Mouse (Mus musculus) lung, embryonic 14.5 days (tissue): ENCODE results near the gene Drd2. TPM values are rescaled to one million over a fixed set of nuclear protein-coding genes. Genes with fewer than 3 reads are reported as not detected.

Experiments
- ATAC-seq: fragments of 200-750 bp; cut with Nextera tagmentation; 2 replicates; pipeline ENCODE4 v1.8.0; 2017; ENCODE audit warnings: mild to moderate bottlenecking, moderate TSS enrichment, moderate library complexity; ENCODE audit not compliant: insufficient read depth
- DNase-seq: peaks from one replicate; pipeline ENCODE4 v3.0.0-alpha.2; 2015
- H3K27ac ChIP-seq: fragments of 300-500 bp; sonication (generic); 2 replicates; pipeline ENCODE4 v1.5.1; 2014; ENCODE audit warnings: low read depth, mild to moderate bottlenecking, moderate library complexity
- H3K27me3 ChIP-seq: fragments of 300-500 bp; sonication (generic); 2 replicates; pipeline ENCODE4 v1.6.1; 2014; ENCODE audit warnings: low read length, control low read depth; ENCODE audit not compliant: insufficient read depth
- H3K36me3 ChIP-seq: fragments of 300-500 bp; sonication (generic); 2 replicates; pipeline ENCODE4 v1.6.1; 2014; ENCODE audit warnings: control low read depth; ENCODE audit not compliant: insufficient read depth
- H3K4me1 ChIP-seq: fragments of 300-500 bp; sonication (generic); 2 replicates; pipeline ENCODE4 v1.6.1; 2014; ENCODE audit warnings: antibody characterized with exemption, control low read depth; ENCODE audit not compliant: insufficient read depth
- H3K4me2 ChIP-seq: fragments of 300-500 bp; sonication (generic); 2 replicates; pipeline ENCODE4 v1.6.1; 2014; ENCODE audit warnings: mild to moderate bottlenecking
- H3K4me3 ChIP-seq: fragments of 300-500 bp; sonication (generic); 2 replicates; pipeline ENCODE4 v1.5.1; 2014; ENCODE audit warnings: low read depth, low read length
- H3K9ac ChIP-seq: fragments of 300-500 bp; sonication (generic); 2 replicates; pipeline ENCODE4 v1.6.1; 2014
- H3K9me3 ChIP-seq: fragments of 300-500 bp; sonication (generic); 2 replicates; pipeline ENCODE4 v1.6.1; 2016; ENCODE audit warnings: low read depth, low read length, control low read depth
- CTCF ChIP-seq: IDR thresholded peaks from 2 replicates; pipeline ENCODE4 v1.5.1; 2016; ENCODE audit warnings: antibody characterized with exemption, low read depth
- WGBS: fragments of 180-500 bp; shearing (Covaris S2); extraction: QIAGEN DNeasy Blood & Tissue Kit; methylation state at CpG from one replicate; pipeline ENCODE4 v1.1.7; 2014; 5-methylcytosine and 5-hydroxymethylcytosine counted together
- polyA plus RNA-seq: library from polyadenylated mRNA; unstranded; fragments of >200 nt; fragmentation: Nextera tagmentation; extraction: Ambion mirVana; gene quantifications from 2 replicates; pipeline ENCODE4 v1.2.1, GENCODE M21; 2014

The Drd2 gene
- polyA plus RNA-seq, 1 experiment from 2014 or later = not detected

DNA sequence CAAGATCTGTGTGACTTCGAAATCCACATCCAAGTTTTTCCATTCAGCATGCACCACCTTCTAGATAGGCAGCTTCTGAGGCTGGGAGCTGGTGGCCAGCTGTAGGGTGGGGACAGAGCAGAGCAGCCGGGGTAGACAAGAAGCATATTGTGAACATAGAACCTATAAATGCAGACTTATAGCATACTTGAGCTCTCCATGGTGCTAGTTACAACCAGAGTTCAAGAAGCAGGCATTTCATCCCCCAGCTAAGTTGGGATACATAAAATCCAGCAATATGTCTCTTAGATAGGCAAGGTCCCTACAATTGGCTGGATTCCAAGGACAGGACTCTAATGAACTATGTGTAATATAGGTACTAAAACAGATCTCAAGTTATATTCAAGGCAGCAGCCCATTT is 63.3 kb downstream of the Drd2 start:
- DNase-seq = peak; percentile 62
- ATAC-seq = no peak

DNA sequence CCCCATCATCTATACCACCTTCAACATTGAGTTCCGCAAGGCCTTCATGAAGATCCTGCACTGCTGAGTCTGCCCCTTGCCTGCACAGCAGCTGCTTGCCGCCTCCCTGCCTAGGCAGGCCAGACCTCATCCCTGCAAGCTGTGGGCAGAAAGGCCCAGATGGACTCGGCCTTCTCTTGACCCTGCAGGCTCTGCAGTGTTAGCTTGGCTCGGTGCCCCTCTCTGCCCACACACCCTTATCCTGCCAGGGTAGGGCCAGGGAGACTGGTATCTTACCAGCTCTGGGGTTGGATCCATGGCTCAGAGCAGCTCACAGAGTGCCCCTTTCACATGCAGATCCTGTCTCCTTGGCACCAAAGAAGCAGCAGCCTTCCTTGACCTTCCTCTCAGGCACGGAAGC is 66.6 kb downstream of the Drd2 start:
- Histone ChIP-seq H3K27ac (no peak overlapping the region), H3K27me3 (no peaks in the 10 kb centered on the region), H3K4me3 (no peak overlapping the region), H3K9me3 (no peaks in the 10 kb centered on the region), H3K4me1 (no peaks in the 10 kb centered on the region), H3K4me2 (no peak overlapping the region), H3K9ac (no peak overlapping the region), H3K36me3 (no peaks in the 10 kb centered on the region)
- 83% methylated on average over 5 of the region's 5 CpGs for WGBS
- DNase-seq (no peak), ATAC-seq (no peak)
- TF ChIP-seq CTCF = no peak

More for the DNA sequence above, 63.3 kb downstream of the Drd2 start:
- 57% methylated on average over 2 of the region's 2 CpGs for WGBS
- H3K4me2 ChIP-seq = no peak overlapping the region
- H3K9me3 ChIP-seq = no peaks in the 10 kb centered on the region
- no peaks in the 10 kb centered on the region for H3K27me3 ChIP-seq
- no peaks in the 10 kb centered on the region for H3K36me3 ChIP-seq
- H3K4me3 ChIP-seq = no peak overlapping the region
- no peak overlapping the region for H3K27ac ChIP-seq
- H3K4me1 ChIP-seq = no peaks in the 10 kb centered on the region
- no peak overlapping the region for H3K9ac ChIP-seq
- no peak for TF ChIP-seq CTCF

GRCm38 (mm10) chr9:49410621-49411020 is 70.2 kb downstream of the Drd2 start:
- Histone ChIP-seq H3K4me1 (no peaks in the 10 kb centered on the region), H3K9me3 (no peaks in the 10 kb centered on the region), H3K27me3 (no peaks in the 10 kb centered on the region), H3K4me3 (no peak overlapping the region), H3K36me3 (no peaks in the 10 kb centered on the region), H3K27ac (no peak overlapping the region), H3K4me2 (no peak overlapping the region), H3K9ac (no peak overlapping the region)
- ATAC-seq = no peak
- TF ChIP-seq CTCF = no peak
- DNase-seq = no peak
- 58% methylated on average over 5 of the region's 5 CpGs for whole genome bisulfite sequencing

GRCm38 (mm10) chr9:49423866-49424265 is 83.4 kb downstream of the Drd2 start:
- Histone ChIP-seq H3K36me3 (no peaks in the 10 kb centered on the region), H3K9me3 (no peaks in the 10 kb centered on the region), H3K4me3 (no peak overlapping the region), H3K27me3 (no peaks in the 10 kb centered on the region), H3K9ac (no peak overlapping the region), H3K4me1 (no peaks in the 10 kb centered on the region), H3K4me2 (no peak overlapping the region), H3K27ac (no peak overlapping the region)
- TF ChIP-seq CTCF = no peak
- ATAC-seq (no peak), DNase-seq (no peak)
- WGBS = 90% methylated on average over 5 of the region's 5 CpGs

DNA sequence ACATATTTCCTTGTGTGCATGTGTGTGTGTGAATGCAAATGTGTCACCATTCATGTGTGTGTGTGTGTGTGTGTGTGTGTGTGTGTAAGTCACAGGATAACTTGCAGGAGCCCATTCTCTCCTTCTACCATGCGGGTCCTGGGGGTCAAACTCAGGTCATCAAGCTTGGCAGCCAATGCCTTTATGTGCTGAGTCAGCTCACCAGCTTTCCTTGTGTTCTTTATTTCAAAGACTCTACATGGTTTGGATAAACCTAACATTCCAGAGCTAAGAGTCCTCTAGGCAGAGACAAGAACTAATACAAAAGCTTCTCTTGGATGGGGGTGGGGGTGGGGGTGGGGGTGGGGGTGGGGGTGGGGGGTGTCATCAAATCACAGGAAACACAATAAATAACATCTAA is 85.2 kb downstream of the Drd2 start:
- Histone ChIP-seq H3K27me3 (no peaks in the 10 kb centered on the region), H3K4me1 (no peaks in the 10 kb centered on the region), H3K9ac (no peak overlapping the region), H3K4me3 (no peak overlapping the region), H3K4me2 (no peak overlapping the region), H3K9me3 (no peaks in the 10 kb centered on the region), H3K27ac (no peak overlapping the region), H3K36me3 (no peaks in the 10 kb centered on the region)
- DNase-seq (no peak), ATAC-seq (no peak)
- WGBS = 33% methylated on average over 1 of the region's 1 CpGs
- no peak for TF ChIP-seq CTCF

GRCm38 (mm10) chr9:49426921-49427320 is 86.5 kb downstream of the Drd2 start, which contains the start of gene Ankk1:
Gene Ankk1, minus strand, starts transcription at chr9:49427021.
- H3K4me2 ChIP-seq = no peak within 1 kb of the TSS
- no peaks in the 10 kb centered on the region for H3K4me1 ChIP-seq
- ATAC-seq = no peak
- no peaks in the 10 kb centered on the region for H3K27me3 ChIP-seq
- no peak within 1 kb of the TSS for H3K9ac ChIP-seq
- no peak within 1 kb of the TSS for H3K4me3 ChIP-seq
- TF ChIP-seq CTCF = no peak
- 75% methylated on average over 7 of the region's 7 CpGs for WGBS
- no peaks in the 10 kb centered on the region for H3K36me3 ChIP-seq
- H3K9me3 ChIP-seq = no peaks in the 10 kb centered on the region
- no peak for DNase-seq
- H3K27ac ChIP-seq = no peak within 1 kb of the TSS

DNA sequence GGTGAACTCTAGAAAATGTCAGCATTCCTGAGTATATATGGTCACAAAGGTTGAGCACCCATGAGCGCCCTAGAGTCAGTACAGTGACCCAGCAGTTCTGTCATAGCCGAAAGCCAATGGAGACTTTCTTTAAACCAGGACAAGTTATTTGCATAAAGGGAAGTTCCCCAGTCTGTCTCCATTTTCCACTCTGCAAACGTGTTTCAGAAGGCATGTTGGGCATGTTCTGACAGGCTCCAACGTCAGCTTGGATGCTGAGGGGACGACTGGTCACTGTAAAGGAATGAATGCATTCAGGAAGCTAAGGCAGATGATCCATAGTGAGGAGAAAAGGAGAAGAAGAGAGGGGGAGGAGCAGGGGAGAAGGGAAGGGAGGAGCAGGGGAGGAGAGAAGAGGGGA is 87.1 kb downstream of the Drd2 start:
- no peak for ATAC-seq
- no peak for TF ChIP-seq CTCF
- Histone ChIP-seq H3K27ac (no peak overlapping the region), H3K9ac (no peak overlapping the region), H3K9me3 (no peaks in the 10 kb centered on the region), H3K27me3 (no peaks in the 10 kb centered on the region), H3K4me2 (no peak overlapping the region), H3K4me1 (no peaks in the 10 kb centered on the region), H3K36me3 (no peaks in the 10 kb centered on the region), H3K4me3 (no peak overlapping the region)
- WGBS = 55% methylated on average over 5 of the region's 5 CpGs
- DNase-seq = no peak

- Histone ChIP-seq H3K36me3 (no peaks in the 10 kb centered on the region), H3K9me3 (no peaks in the 10 kb centered on the region), H3K9ac (no peak overlapping the region), H3K4me2 (no peak overlapping the region), H3K4me3 (no peak overlapping the region), H3K4me1 (no peaks in the 10 kb centered on the region), H3K27me3 (no peaks in the 10 kb centered on the region), H3K27ac (no peak overlapping the region)
- ATAC-seq (no peak), DNase-seq (no peak)
- 72% methylated on average over 3 of the region's 3 CpGs for whole genome bisulfite sequencing
- TF ChIP-seq CTCF = no peak
These were observed 102.2 kb downstream of the Drd2 start for GRCm38 (mm10) chr9:49442621-49443020.
